Mouse (Mus musculus) spleen, postnatal 4 days (tissue): ENCODE results near the gene Usp30.

Experiments used
- DNase-seq, 2 experiments: peaks; one replicate each; pipeline ENCODE4 v3.0.0; 2022; ENCODE audit warnings: low spot score in 2 of 2

Usp30 gene

GRCm38 (mm10) chr5:114155168-114155933, 90.1 kb downstream of the Usp30 start:
- DNase-seq: no peak

DNA sequence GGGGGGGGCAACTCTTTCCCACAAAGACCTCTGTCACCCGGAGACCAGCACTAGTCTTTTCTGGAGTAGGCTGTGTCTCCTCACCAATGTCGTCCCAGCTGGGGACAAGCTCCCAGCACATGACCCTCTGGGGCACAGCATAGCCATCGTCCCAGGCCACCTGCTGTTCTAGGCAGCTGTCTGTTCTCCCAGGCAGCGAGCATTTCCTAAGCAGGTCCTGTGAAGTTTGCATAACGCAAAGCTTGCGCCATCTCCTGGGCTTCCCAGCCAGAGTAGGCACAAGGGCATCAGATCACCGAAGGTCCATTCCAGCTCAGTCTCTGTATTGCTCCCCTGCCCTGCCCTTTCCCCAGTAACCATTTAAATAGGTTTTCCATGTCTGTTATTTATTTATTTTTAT, 92.0 kb downstream of the Usp30 start:
- no peak for DNase-seq

DNA sequence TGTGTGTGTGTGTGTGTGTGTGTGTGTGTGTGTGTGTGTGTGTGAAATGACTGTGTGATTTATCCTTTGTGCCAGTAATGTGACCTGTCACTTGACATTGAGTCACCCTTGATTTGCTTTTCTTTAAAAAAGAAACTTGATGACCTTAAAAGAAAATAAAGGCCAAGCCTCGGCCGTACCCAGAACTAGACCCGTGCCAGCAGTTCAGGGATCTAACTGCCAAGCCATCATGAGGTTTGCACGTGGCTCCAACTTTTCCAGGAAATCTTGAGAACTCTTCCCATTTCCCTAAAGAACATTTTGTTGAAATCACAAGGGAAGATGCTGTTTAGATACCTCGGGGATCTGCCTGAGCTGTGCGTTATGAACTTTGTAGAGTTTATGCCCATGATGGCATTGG, 96.2 kb downstream of the Usp30 start:
- DNase-seq: no peak

DNA sequence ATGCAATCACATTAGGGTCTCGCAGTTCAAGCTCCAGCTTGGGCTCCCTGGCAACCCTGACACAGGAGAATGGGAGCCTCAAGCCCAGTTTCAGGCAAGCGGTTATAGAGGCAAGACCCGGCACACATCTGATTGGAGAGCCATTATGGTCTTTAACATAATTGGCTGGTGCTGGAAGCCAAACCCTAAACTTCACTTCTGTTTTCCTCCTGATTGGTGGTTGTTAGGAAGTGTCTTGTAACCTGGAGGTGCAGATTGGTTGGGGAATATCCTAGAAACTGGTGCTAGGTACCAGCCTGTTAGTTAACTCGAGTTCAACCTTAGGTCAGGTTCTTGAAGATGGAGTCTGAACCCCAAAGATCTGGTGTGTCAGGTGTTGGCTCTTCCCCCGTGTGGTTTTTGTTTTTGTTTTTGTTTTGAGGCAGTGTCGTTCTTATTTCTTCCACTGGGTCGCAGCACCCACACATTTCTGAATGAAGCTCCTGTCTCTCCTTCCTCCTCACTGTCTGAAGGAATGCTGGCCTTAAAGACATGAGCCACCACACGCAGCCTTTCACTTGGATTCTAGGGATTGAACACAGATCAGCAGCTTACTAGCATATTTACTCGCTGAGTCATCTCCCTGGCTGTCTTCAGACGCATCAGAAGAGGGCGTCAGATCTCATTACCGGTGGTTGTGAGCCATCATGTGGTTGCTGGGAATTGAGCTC, 97.0 kb downstream of the Usp30 start:
- no peak for DNase-seq

- no peak for DNase-seq
These were observed 97.9 kb downstream of the Usp30 start for GRCm38 (mm10) chr5:114163117-114163696.

GRCm38 (mm10) chr5:114170345-114170744, 105.1 kb downstream of the Usp30 start:
- DNase-seq: no peak

GRCm38 (mm10) chr5:114172936-114173335, 107.7 kb downstream of the Usp30 start:
- no peak for DNase-seq

DNA sequence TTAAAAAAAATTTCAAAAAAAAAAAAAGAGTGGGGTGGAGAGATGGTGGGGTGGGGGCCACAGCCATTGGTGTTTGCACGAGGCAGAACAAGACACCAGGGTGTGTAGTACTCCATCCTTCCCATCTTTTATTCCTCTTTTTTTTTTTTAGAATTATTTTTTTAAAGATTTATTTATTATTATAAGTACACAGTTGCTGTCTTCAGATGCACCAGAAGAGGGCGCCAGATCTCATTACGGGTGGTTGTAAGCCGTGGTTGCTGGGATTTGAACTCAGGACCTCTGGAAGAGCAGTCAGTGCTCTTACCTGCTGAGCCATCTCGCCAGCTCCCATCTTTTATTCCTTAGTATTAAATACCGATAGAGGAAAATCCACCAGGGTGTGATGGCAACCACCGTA, 108.2 kb downstream of the Usp30 start:
- no peak for DNase-seq

- no peak for DNase-seq
These were observed 108.8 kb downstream of the Usp30 start for GRCm38 (mm10) chr5:114173877-114174581.
